Mouse (Mus musculus): ENCODE measurements around the gene Evc2.

GRCm38 (mm10) chr5:37351791-37352190 is 13.5 kb downstream of the Evc2 start:
- TF ChIP-seq POLR2A (IDR thresholded peaks at IDR 0.05; ENCODE audit: borderline replicate concordance, insufficient read depth, low read length) (no peak), CTCF (IDR thresholded peaks at IDR 0.05; ENCODE audit: borderline replicate concordance, insufficient read depth, low read depth, low read length) (no peak)
